Mouse (Mus musculus): Measurements from ENCODE around the gene Gm45844. TPM values are rescaled to one million over a fixed set of nuclear protein-coding genes. Genes with fewer than 3 reads are reported as not detected.

Gene Gm45844
- total RNA-seq (2023), result 1.2 TPM

DNA sequence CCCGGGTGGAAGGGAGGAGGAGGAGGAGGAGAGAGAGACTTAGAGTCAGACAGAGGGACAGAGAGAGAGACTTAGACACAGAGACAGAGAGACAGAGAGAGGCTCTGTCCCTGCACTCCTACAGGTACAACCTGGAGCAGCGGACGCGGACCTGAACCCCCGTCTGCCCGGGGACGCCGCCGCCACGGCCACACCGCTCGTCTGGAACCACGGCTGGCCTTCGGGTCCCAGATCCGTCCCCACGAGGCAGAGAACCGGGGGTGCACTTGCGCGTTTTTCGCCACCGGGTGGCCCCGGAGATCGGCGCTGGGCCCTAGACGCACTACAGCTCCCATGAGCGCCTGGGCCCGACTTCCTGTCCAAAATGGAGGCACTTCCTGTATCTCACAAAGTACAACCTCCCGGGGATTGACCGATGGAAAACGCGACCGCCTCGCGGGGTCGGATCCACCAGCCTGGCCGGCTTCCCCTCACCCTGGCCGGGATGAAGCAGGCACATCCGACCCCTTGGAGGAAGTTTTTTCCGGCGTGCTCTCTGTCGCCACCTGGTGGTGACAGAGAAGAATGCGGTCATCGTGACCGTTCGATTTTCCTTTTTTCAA lies at the start of gene Gm45844:
Gm45844 (minus strand) TSS at position 324 of the 602 bp plus-strand sequence.

DNA sequence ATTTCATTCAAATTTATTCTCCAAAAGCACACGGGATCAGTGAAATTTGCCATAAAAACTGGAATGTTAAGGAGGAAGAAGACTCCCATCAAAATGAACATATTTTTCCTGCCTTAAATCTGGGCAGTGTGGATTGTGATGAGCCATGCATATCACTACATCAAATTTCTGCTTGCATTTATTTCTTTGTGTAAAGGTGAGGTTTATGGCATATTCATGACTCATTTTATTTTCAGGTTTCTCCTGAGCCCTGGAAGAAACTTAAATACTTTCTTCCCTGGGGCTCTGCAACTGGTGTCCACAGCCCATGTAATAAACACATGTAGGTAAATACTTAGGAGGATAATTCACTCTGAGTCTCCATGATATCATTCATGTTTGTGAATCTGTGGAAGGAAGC lies 30.9 kb downstream of the Gm45844 start, which contains the start of gene Vmn2r29:
Vmn2r29 (minus strand) TSS at position 101 of the 400 bp plus-strand sequence.

DNA sequence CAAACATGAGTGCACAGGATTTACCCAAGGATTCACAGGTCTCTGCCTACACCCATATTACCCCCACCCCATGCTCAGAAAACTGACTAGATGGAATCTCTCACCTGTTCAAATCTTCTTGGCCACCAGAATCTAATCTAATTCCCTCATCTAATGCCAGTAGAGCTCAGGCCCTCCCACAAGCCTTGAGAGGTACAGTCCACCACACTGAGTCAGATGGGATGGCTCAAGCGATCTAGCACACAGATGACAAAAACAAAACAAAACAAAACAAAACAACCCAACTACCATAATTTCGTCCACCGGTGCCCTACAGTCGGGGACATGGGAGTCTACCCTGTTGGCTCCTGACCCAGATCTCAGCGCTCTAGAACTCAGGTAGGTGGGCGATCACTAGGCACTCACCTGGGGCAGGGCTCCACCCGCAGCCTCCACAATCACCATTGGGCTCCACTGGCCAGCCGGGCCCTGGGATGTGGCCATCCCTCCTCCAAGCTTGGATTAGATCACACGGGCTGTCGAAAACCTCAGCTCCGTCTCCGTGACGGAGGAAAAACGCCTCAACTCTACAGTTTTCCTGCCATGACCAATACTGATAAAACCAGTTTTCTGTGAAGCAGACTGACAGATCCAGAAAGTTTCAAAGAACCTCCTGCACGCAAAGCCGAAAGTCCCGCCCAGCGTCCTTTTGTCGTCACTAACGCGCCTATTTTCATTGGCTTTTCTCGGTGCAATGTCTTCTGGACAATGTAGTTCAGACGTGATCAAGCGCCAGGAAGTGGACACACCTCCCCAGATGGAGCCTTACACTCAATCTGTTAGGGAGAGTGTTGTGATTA lies 68.6 kb downstream of the Gm45844 start, which contains the start of gene Zfp772:
Zfp772 (minus strand) TSS at position 686 of the 839 bp plus-strand sequence.

DNA sequence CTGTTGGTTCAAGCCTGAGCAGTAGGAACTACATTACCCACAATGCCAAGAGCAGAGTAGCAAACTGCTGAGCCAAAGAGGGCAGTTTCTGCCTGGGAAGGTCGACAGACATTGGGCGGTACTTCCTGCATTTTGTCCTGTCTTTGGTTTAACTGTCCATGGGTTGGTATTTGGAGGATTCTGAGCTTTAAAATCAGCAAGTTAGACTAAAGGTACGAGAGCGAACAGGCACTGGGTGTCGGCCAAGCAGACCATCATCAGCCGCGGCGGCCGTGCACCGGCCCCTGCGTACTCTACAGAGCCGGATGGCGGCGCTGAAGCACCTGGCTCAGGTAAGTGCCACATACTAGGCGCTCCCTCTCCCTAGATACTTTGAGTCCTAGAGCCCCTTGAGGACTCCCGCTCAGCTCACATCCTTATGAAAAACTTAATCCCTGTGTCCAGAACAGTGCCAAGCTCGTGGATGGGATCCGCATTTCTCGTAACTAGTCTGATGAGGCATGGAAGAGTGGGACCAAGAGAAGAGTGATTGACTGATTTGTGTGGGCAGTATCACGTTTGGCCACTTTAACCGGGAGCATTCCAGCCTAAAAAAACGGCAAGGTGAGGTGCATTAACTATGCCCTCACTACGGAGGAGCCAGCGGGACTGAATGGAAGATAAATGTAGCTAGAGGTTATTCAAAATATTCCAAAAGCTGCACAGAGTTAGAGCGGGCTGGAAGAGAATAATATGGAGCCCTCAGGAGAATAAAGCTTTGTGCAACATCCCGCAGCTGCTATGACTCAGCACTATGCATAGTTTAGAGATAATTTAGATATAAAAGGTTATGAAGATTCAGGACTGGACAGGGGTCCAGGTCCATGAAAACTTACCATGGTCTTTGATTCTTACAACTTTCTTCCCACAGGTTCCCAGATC lies 106.6 kb downstream of the Gm45844 start, which contains the start of gene Zfp418:
Zfp418 (plus strand) TSS at position 104 of the 921 bp plus-strand sequence.

Other genes starting within 250 kb of the Gm45844 start
- 45.4 TPM for gene Zfp954, start 156.8 kb downstream of the Gm45844 start, total RNA-seq (2023)
- gene Zfp773, start 141.5 kb downstream of the Gm45844 start, total RNA-seq (2023), result 7.4 TPM
- 3.9 TPM for gene Zfp418, start 107.0 kb downstream of the Gm45844 start, total RNA-seq (2023)
- 2.3 TPM for gene Zfp772, start 68.3 kb downstream of the Gm45844 start, total RNA-seq (2023)
- gene Vmn2r29, start 31.0 kb downstream of the Gm45844 start, total RNA-seq (2023), result not detected
- gene Clcn4, start 22.6 kb upstream of the Gm45844 start, total RNA-seq (2023), result 42.7 TPM
- gene Vmn2r30, start 59.3 kb upstream of the Gm45844 start, total RNA-seq (2023), result not detected
- not detected for gene Gm45783, start 96.3 kb upstream of the Gm45844 start, total RNA-seq (2023)
- gene Vmn2r31, start 121.4 kb upstream of the Gm45844 start, total RNA-seq (2023), result not detected
- gene Vmn2r32, start 201.7 kb upstream of the Gm45844 start, total RNA-seq (2023), result not detected